Mouse (Mus musculus): ENCODE measurements around the gene Zfp292. TPM values are rescaled to one million over a fixed set of nuclear protein-coding genes. Genes with fewer than 3 reads are reported as not detected.
A peak's percentile ranks its signal among the peaks of the same experiment; 100 is the strongest.
"Not testable (repeated sequence)": the region's sequence is repeated elsewhere in the genome, so short reads cannot be mapped to it uniquely, and the experiment has no call there.

Gene Zfp292
- 10 to 100 TPM; 43.0 to 44.8 TPM for total RNA-seq (2021)

DNA sequence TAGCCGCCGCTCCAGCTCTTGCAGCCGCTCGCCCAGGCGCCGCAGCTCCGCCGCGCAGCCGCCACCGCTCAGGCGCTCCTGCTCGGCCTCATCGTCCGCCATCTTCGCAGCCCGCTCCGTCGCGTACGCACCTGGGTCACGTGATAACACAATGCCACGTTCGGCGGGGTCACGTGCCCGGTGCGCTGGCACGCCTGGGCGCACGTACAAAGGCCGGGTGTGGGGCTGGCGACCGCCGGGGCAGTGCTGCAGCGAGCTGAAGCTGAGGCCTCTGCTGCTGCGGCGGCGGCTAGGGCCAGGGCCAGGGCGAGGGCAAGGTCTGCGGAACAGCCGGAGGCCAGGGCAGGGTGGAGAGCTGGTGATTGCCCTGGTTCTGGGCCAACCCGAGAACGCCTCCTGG, at the start of gene Zfp292:
Gene Zfp292, minus strand, starts transcription at position 143 of the 400 bp plus-strand sequence.
- DNase-seq, result peak; percentile 96
- intact Hi-C loops (cut with DNase I), result loop anchor here (10.0 kb wide), 1 partner anchor 58 kb away; no protein-coding TSS in a partner anchor

DNA sequence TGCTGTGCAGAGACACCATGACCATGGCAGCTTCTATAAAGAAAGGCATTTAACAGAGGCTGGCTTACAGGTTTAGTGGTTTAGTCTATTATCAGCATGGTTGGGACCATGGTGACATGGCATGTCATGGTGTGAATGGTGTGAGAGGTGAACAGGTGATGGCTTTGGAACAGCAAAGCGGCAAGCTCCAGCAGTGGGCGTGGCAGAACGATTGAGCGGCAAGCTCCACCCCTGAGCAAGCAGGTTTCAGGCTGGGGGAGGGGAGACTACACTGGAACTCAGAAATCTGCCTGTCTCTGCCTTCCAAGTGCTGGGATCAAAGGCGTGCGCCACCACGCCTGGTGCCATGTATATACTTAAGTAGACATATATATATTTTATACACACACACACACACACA, 45.6 kb upstream of the Zfp292 start:
- not testable (repeated sequence) for DNase-seq
- intact Hi-C loops (cut with DNase I), result loop anchor here (10.0 kb wide), 1 partner anchor 144 kb away; no protein-coding TSS in a partner anchor

DNA sequence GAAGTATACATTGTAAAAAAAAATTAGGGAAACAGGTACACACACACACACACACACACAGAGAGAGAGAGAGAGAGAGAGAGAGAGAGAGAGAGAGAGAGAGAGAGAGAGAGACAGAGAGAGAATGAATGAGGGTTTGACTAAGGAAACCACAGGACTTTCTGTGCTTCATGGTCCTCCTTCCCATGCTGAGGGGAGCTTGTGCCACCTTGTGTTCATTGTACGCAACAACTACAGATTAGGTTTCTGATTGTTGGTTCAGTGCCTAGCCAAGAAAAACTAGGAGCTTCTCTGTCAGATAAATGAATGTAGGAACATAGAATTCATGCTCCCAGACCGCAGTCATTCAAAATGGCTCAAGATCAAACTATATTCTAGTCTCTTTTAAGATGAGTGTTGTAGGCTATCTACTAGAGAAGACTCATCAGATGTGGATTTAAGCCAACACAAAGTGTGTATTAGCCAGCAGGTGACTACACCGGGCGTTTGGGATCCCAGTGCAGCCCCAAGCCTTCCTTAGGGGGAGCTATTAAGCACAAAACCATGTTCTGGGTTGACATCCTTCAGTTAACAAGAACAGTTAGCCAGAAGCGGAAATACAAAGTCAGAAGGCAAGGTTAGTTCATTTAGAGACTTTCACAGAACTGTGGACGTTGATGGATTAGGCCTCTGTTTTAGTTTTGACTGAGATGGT, 39.6 kb upstream of the Zfp292 start:
- intact Hi-C loops (cut with DNase I), result loop anchor here (10.0 kb wide), 1 partner anchor 138 kb away; no protein-coding TSS in a partner anchor
- peak; percentile 34 for DNase-seq

DNA sequence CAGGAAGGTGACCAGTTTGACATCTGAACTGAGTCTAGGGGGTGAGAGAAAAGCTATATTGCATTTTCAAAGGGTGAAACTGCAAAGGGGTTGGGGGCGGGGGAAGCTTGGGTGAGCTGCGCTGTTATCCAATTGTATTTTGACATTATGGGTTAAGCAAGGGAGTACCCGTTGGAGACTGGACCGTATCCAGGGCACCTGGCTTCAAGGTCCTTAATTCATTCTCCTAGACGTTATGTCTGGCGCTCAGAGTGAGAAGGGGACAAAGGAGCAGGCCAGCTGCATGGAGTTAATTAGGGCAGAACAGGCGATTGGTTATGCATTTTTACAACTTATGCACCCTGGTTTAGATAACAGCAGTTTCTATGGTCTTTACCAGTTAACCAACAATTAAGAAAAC, 34.6 kb upstream of the Zfp292 start:
- no peak for DNase-seq
- intact Hi-C loops (cut with DNase I), result no loop called here

DNA sequence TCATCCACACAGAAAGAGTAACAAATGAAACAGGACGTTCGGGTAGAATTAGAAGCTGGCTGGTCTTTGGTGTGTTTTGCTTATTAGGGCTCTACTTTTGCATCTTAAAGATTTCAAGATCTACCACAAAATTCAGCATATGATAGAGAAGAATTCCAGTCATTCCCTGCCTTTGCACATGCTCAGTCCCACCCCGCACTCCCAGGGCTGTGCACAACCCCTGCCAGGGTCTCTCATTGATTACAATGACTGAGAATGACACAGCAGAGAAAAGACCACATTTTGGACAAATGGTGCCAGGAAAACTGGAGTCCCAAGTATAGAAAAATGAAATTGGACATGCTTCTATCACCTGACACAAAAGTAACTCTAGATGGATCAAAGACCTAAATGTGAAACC, 29.4 kb upstream of the Zfp292 start:
- intact Hi-C loops (cut with DNase I), result no loop called here
- no peak for DNase-seq

DNA sequence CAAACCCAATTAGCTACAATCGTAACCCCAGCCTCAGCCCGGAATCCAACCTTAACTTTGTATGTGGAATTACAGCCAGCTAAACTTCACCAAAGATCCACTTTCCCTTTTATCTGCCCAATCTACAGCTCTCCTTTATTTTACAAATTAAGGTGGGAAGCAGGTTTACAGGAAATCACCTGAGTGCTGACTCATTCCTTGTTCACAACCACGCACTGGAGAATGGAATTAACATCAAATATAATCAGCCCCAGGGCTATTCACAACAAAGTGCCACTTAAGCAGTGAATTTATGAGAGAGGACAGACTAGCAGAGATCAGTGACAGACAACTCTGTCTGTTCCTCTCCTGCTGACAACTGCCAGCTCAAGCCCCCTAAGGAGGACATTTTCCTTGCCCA, 28.6 kb upstream of the Zfp292 start:
- DNase-seq, result no peak
- intact Hi-C loops (cut with DNase I), result no loop called here

DNA sequence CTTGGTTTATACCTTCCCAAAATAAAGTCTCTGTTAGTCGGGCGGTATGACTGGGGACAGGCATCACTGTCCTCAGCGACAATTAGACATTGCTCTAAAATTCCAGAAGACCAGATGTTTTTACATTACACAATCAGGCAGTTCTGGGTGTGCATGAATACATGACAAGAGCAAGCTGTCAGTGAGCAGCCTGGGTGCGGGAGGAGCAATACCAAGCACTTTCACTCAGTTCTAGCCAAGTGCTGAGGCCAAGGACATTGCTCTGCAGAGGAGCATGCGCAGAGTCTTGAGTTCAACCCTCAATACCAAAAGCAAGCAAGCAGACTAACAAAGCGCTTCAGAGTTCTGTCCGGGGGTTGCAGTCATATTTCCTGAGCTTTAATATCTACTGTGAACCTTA, 25.4 kb upstream of the Zfp292 start:
- no peak for DNase-seq
- intact Hi-C loops (cut with DNase I), result loop anchor here (10.0 kb wide), 1 partner anchor 223 kb away; the partner anchor contains the start of gene Slc35a1

DNA sequence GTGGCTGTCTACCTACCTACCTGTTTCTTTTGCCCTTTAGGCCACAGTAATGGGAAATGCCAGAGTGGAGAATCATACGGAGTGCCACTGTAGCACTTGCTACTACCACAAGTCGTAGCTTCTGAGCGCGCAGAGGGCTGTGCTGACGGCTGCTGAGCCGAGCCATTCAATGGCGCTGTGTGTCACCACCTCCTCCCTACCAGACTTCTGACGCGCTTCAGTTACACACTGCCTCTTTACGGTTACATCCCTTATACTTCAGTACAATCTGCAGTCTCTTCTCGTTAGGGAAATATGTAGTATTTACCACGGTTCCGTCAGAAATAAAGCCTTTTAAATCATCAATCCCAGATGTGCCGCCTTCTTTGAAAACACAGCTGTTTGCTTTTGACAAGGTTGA, 24.3 kb upstream of the Zfp292 start:
- no peak for DNase-seq

DNA sequence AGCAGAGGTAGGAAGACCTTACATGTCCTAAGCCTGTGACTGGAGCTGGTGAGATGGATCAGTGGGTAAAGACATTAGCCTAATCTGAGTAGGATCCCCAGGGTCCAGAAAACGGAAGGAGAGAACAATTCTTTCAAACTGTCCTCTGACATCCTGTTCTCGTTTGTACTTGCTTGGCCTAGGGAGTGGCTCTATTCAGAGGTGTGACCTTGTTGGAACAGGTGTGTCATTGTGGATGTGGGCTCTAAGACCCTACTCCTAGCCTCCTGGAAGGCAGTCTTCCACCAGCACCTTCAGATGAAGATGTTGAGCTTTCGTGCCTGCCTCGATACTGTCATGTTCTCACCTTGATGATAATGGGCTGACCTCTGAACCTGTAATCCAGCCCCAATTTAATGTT, 23.4 kb upstream of the Zfp292 start:
- intact Hi-C loops (cut with DNase I), result loop anchor here (10.0 kb wide), 1 partner anchor 221 kb away; the partner anchor contains the start of gene Slc35a1
- DNase-seq, result no peak

More for the DNA sequence above, 24.3 kb upstream of the Zfp292 start:
- intact Hi-C loops (cut with DNase I), result loop anchor here (10.0 kb wide), 1 partner anchor 222 kb away; the partner anchor contains the start of gene Slc35a1

DNA sequence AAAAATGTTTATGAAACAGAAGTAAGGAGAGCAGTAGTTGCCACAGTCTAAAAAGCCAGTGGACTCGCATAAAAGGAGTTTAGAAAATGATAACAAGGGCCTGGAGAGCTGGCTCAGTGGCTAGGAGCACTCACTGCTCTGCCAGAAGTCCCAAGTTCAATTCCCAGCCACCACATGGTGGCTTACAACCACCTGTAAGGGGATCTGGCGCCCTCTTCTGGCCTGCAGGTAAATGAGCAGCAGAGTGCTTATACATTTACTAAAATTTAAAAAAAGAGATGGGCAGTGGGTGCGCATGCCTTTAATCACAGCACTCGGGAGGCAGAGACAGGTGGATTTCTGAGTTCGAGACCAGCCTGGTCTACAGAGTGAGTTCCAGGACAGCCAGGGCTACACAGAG, 22.6 kb upstream of the Zfp292 start:
- no peak for DNase-seq
- intact Hi-C loops (cut with DNase I), result loop anchor here (10.0 kb wide), 1 partner anchor 221 kb away; the partner anchor contains the start of gene Slc35a1

DNA sequence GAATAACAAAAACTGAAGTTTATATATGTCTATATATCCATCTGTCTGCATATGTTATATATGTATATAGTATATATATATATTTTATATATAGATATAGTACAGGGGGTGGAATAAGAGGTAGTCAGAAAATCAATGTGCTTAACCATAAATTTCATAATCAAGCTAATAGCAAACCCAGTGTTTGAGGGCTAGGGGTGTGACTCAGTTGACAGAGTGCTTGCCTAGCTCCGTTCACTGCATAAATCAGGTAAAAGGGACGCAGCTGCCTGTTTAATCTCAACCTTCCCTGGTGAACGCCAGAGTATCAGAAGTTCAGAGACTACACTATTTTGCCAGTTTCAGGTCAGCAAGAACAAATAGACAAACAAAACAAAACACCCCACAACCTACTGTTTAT, 18.8 kb upstream of the Zfp292 start:
- not testable (repeated sequence) for DNase-seq
- intact Hi-C loops (cut with DNase I), result loop anchor here (10.0 kb wide), 1 partner anchor 217 kb away; the partner anchor contains the start of gene Slc35a1

DNA sequence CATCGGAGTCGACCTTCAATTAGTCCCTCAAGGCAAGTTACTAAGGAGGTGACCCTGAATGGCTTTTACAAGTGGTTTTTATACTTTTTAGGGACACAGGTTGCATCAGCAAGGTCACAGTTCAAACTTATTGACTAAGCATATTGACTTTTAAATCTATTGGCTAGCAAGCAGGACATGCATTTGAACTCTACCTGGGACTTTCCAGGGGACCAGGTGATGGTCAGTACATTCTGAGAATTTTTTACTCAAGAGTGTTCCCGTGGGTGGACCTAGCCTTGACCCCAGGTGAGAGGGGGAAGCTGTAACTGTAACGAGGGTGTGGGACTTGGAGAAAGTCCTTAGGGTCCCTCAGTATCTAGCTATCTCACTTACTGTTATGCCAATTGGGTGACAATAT, 18.4 kb upstream of the Zfp292 start:
- intact Hi-C loops (cut with DNase I), result loop anchor here (10.0 kb wide), 1 partner anchor 216 kb away; the partner anchor contains the start of gene Slc35a1
- DNase-seq, result no peak

DNA sequence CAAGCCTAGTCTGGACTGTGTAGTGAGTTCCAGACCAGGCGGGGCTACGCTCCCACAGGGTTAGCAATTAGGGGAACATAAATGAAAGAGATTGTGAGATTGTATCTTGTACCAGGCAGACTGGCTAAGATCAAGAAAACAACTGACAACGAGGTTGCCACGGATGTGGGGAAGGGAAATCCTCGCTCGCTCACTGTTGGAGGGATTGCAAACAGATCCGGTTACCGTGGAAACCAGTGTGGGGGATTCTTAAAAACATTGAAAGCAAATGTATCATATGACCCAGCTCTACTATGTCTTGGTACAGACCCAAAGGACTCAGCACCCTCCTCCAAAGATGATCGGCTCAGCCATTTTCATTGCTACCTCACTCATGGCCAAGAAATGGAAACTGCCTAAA, 17.4 kb upstream of the Zfp292 start:
- intact Hi-C loops (cut with DNase I), result loop anchor here (10.0 kb wide), 1 partner anchor 215 kb away; the partner anchor contains the start of gene Slc35a1
- DNase-seq, result no peak

DNA sequence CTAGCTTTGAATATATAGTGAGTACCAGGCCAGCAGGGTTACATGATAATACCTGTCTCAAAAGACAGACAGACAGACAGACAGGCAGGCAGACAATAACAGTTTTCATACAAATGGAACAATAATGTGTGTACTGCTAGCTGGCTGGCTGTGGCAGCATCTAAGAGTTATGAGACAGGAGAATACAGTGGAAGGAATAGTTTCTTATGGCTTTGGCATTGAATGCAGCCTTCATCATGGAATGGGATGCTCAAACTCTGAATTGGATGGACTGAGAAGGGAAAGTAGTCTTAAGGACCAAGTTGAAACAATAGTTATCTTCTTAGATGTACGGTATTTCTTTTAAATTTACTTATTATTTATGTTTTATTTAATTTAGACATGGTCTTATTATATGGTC, 16.6 kb upstream of the Zfp292 start:
- DNase-seq, result no peak
- intact Hi-C loops (cut with DNase I), result no loop called here

DNA sequence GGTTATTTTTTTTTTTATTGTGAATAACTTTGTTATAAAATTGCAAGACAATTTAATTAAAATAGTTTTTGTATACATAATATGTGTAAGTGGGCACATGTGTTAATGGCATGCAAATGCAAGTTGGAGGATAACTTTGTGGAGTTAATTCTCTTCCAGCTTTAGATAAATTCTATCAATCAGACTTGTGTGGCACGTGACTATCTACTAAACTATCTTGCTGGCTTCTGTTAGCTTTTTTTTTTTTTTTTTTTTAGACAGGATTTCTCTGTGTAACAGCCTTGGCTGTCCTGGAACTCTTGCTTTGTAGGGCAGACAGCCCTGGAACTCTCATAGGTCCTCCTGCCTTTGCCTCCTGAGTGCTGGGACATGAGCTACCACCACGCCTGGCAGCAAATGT, 15.7 kb upstream of the Zfp292 start:
- intact Hi-C loops (cut with DNase I), result no loop called here
- no peak for DNase-seq

DNA sequence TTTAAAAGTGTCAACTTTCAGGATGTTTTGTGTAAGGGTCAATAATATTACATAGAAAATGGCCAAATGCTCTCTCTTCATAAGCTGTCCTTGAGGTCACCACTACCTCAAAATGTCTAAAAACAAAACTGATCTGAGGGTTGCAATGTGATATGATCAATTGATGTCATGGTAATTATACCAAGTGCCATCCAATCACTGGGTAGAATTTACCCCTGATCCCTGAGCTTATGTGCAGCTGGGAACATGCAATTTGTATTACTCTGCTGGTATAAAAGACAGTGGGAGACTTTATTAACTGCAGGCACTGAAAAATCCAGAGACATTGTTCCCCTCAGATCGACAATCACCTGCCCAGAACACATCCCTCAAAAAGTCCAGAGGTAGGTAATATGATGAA, 10.7 kb upstream of the Zfp292 start, which contains the start of gene Cga:
Gene Cga, plus strand, starts transcription at position 301 of the 400 bp plus-strand sequence.
- intact Hi-C loops (cut with DNase I), result no loop called here
- no peak for DNase-seq

DNA sequence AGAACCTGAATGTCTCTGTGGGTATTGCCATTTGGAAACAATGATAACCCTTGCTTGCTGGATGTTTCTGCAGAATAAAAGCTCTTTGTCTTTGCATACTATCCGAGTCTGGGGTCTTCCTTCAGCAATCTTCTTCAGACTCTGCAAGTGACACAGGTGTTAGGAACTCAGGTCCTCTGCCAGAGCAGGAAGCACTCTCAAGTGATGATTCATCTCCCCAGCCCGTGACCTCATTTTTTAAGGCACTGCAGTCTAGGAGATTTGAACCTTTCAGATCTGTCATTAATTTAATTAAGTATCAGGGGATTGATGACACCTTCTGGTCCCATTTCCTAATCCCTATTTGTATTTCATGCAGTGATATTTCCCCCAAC, 7.0 kb upstream of the Zfp292 start:
- no peak for DNase-seq
- intact Hi-C loops (cut with DNase I), result loop anchor here (1.0 to 10.0 kb wide), 2 partner anchors 30 to 65 kb away; no protein-coding TSS in a partner anchor

DNA sequence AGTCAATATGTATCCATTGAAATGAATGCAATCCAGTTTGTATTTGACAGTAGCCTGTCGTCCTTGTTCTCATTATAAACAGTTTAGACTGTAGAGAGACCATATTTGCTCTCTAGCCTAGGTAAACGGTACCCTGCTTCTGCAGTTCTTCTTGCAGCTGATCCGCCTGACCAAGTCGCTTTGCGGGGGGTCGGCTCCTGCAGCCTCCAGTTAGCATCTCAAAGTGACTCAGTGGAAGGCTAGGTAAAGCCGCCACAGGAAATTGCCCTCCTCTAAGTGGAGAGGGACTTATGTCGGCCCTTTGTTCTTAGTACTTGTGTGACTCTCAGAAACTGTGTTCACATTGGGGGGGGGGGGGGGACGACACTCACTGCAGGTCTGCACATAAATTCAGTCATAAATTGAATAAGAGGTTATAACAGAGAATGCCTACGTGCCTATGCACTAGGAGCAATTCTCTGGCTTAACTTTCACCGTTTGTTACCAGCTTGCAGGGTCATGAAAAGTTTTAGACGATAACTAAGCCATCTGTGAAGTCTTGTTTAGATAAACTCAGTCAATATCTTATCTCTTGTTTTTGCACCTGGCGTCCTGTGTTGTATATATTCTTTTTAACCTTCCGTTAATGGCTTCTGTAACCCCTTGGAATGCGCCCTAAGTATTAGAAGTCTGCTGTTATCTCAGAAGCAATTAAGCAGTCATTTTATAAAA, 6.5 kb upstream of the Zfp292 start:
- DNase-seq, result no peak
- intact Hi-C loops (cut with DNase I), result loop anchor here (1.0 to 10.0 kb wide), 2 partner anchors 30 to 64 kb away; no protein-coding TSS in a partner anchor

DNA sequence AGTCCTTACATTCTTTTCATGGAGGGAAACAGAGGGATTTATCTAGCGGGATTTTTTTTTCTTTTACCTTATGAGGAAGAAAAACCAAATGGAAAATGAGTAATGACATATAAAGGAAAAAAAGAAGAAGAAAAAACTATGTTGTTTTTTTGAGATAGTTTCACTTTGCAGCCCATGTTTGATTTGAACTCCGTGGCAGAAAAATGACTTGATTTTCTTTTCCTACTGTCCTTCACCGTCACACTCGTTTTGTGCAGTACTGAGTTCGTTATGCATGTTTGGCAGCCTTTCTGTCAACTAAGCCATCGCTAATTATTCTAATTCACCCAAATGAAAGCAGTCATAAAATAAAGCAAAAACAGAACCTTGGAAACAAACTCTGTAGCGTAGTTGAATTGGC, 4.5 kb upstream of the Zfp292 start:
- intact Hi-C loops (cut with DNase I), result loop anchor here (10.0 kb wide), 1 partner anchor 62 kb away; no protein-coding TSS in a partner anchor
- DNase-seq, result no peak

DNA sequence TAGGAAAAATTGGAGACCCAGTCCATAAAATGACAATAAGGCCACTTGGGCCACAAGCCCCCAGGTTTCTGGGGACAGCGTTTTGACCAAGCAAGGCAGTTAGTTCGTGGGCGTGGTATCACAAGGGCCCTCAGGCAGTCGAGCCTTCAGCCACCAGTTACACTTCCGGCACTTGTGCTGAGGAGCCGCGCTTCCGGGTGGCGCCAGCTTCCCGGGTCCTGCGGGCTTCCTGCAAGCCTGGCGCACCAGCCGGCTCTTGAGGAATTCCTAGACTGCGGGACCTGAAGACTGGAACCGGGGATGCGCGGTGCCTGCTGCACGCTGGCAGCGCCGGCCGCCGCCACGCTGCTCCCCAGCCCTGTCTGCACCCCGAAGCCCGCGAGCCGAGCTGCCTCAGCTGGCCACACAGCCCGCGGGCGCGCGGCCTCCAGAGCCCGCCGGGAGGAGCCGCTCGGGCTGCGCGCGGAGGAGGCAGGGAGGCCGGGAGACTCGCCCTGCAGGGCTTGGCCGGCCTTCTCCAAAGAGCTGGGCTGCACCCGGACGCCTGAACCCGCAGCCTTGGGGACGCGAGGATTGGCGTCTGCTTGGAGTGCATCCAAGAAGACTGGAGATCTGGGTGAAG, 3.8 kb upstream of the Zfp292 start:
- intact Hi-C loops (cut with DNase I), result loop anchor here (10.0 kb wide), 1 partner anchor 62 kb away; no protein-coding TSS in a partner anchor
- DNase-seq, result peak; percentile 79

All from left cerebral cortex, postnatal 4 days (tissue).